Mouse (Mus musculus): ENCODE data around the gene Galk2.

Gene Galk2

GRCm38 (mm10) chr2:125858521-125859280, at the start of gene Galk2, which contains the start of gene Cops2:
Gene Galk2, plus strand, starts transcription at chr2:125859109.
Gene Cops2, minus strand, starts transcription at chr2:125859139.
- DNase-seq (ENCODE audit: low spot score), result peak; percentile 93

- no peak for DNase-seq (ENCODE audit: low spot score)
Measured at GRCm38 (mm10) chr2:125809551-125809950, 49.4 kb upstream of the Galk2 start.

- no peak for DNase-seq (ENCODE audit: low spot score)
Measured at GRCm38 (mm10) chr2:125811332-125811731, 47.6 kb upstream of the Galk2 start.

GRCm38 (mm10) chr2:125813972-125814595, 44.8 kb upstream of the Galk2 start:
- no peak for DNase-seq (ENCODE audit: low spot score)

GRCm38 (mm10) chr2:125820397-125820796, 38.5 kb upstream of the Galk2 start:
- no peak for DNase-seq (ENCODE audit: low spot score)

- DNase-seq (ENCODE audit: low spot score), result no peak
Measured at GRCm38 (mm10) chr2:125826201-125826600, 32.7 kb upstream of the Galk2 start.

GRCm38 (mm10) chr2:125827898-125828297, 31.0 kb upstream of the Galk2 start:
- no peak for DNase-seq (ENCODE audit: low spot score)

GRCm38 (mm10) chr2:125829924-125830323, 29.0 kb upstream of the Galk2 start:
- no peak for DNase-seq (ENCODE audit: low spot score)

- no peak for DNase-seq (ENCODE audit: low spot score)
Measured at GRCm38 (mm10) chr2:125838091-125838490, 20.8 kb upstream of the Galk2 start.

GRCm38 (mm10) chr2:125838708-125839284, 20.1 kb upstream of the Galk2 start:
- DNase-seq (ENCODE audit: low spot score), result no peak

- DNase-seq (ENCODE audit: low spot score), result no peak
Measured at GRCm38 (mm10) chr2:125851237-125851636, 7.7 kb upstream of the Galk2 start.

GRCm38 (mm10) chr2:125857707-125858106, 1.2 kb upstream of the Galk2 start:
- DNase-seq (ENCODE audit: low spot score), result no peak

- no peak for DNase-seq (ENCODE audit: low spot score)
Measured at GRCm38 (mm10) chr2:125863799-125864198, 4.9 kb downstream of the Galk2 start.

- no peak for DNase-seq (ENCODE audit: low spot score)
Measured at GRCm38 (mm10) chr2:125864551-125864950, 5.6 kb downstream of the Galk2 start.

- DNase-seq (ENCODE audit: low spot score), result no peak
Measured at GRCm38 (mm10) chr2:125865585-125865984, 6.7 kb downstream of the Galk2 start.

- DNase-seq (ENCODE audit: low spot score), result peak; percentile 73
Measured at GRCm38 (mm10) chr2:125866058-125866740, 7.3 kb downstream of the Galk2 start.

- DNase-seq (ENCODE audit: low spot score), result no peak
Measured at GRCm38 (mm10) chr2:125868301-125868700, 9.4 kb downstream of the Galk2 start.

GRCm38 (mm10) chr2:125870159-125870558, 11.2 kb downstream of the Galk2 start:
- DNase-seq (ENCODE audit: low spot score), result no peak

GRCm38 (mm10) chr2:125885891-125886576, 27.1 kb downstream of the Galk2 start:
- no peak for DNase-seq (ENCODE audit: low spot score)

- DNase-seq (ENCODE audit: low spot score), result peak; percentile 71
Measured at GRCm38 (mm10) chr2:125893096-125893495, 34.2 kb downstream of the Galk2 start.

GRCm38 (mm10) chr2:125895099-125895498, 36.2 kb downstream of the Galk2 start:
- DNase-seq (ENCODE audit: low spot score), result no peak

GRCm38 (mm10) chr2:125896355-125896754, 37.4 kb downstream of the Galk2 start:
- DNase-seq (ENCODE audit: low spot score), result no peak
